Mouse (Mus musculus): ENCODE measurements at regions not wholly inside any gene's neighbourhood (a gene's known extent, or its start where the extent isn't known, plus 50 kb on each side); places are given as distances from the start of the nearest gene placed in this dataset.

DNA sequence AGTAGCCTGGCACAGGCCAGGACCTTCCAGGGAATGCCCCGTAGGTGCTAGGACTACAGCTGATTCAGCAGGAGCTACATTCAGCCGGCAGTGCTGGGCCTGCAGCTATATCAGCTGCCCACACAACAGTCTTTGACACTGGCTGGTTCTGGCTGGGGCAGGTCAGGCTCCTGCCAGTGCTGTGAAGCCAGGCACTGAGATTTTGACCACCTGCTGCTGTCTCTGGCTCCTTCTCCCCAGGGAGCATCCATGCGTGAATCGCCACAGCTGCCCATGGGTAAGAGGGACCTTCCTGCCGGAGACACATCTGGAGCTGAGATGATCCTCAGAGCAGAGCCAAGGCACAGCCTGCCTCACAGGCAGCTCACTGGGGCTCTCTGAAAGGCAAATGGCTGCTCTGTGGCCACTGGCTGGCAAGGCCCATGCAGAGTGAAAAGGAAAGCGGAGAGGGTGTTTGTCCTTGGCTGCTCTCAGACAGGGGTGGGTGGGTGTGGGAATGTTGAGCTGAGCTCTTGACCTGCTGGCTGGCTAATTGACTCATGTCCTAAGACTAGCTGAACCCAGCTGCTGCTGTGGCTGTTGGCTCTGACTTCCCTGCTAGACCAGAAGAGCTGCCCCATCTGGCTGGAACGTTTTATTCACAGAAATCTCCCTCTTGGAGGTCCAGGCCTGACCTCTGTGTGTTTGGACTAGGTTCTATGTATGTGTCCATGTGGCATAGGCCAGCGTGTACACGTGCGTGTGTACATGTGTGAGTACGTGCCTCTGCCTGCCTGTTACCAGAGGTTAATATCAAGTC, 187.4 kb upstream of the Igsf21 start:
- Histone ChIP-seq H3K9me3 (ENCODE audit: control insufficient read depth, low read length) (no peaks in the 10 kb centered on the region), H3K4me1 (replicated peaks; ENCODE audit: control insufficient read depth, insufficient read depth, low read length) (no peaks in the 10 kb centered on the region), H3K27me3 (replicated peaks; ENCODE audit: control insufficient read depth, insufficient read depth, low read length) (no peaks in the 10 kb centered on the region), H3K4me2 (ENCODE audit: low read length) (no peak overlapping the region), H3K36me3 (ENCODE audit: control insufficient read depth, insufficient read depth) (no peaks in the 10 kb centered on the region), H3K27ac (ENCODE audit: low read length) (no peak overlapping the region), H3K9ac (replicated peaks; ENCODE audit: low read depth, low read length) (no peak overlapping the region), H3K4me3 (replicated peaks; ENCODE audit: low read length) (no peak overlapping the region)
- ATAC-seq = no peak
- 73% methylated on average over 11 of the region's 11 CpGs for WGBS

DNA sequence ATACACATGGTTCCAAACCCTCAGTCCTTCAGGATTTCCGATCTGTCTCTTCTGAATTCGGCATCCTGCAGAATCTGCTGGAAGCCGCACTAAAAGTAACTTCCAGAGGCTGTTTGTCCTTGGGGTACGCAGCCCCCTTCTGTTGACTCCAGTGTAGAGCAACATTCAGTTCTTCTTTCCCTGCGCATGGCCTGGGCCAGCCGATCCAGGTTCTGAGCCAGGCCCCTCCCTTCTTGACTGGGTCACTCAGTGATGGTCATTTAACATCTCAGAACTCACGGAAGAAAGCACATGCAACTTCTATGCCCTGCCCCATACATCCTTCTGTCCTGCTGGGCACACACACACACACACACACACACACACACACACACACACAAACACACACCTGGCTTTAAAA, 185.5 kb upstream of the Igsf21 start:
- Histone ChIP-seq H3K4me2 (ENCODE audit: low read length) (no peak overlapping the region), H3K27ac (ENCODE audit: low read length) (no peak overlapping the region), H3K9ac (replicated peaks; ENCODE audit: low read depth, low read length) (no peak overlapping the region), H3K4me1 (replicated peaks; ENCODE audit: control insufficient read depth, insufficient read depth, low read length) (no peaks in the 10 kb centered on the region), H3K27me3 (replicated peaks; ENCODE audit: control insufficient read depth, insufficient read depth, low read length) (no peaks in the 10 kb centered on the region), H3K36me3 (ENCODE audit: control insufficient read depth, insufficient read depth) (no peaks in the 10 kb centered on the region), H3K9me3 (ENCODE audit: control insufficient read depth, low read length) (no peaks in the 10 kb centered on the region), H3K4me3 (replicated peaks; ENCODE audit: low read length) (no peak overlapping the region)
- 81% methylated on average over 7 of the region's 7 CpGs for WGBS
- ATAC-seq = no peak

- Histone ChIP-seq H3K9ac (replicated peaks; ENCODE audit: low read depth, low read length) (no peak overlapping the region), H3K4me1 (replicated peaks; ENCODE audit: control insufficient read depth, insufficient read depth, low read length) (no peaks in the 10 kb centered on the region), H3K27ac (ENCODE audit: low read length) (no peak overlapping the region), H3K4me3 (replicated peaks; ENCODE audit: low read length) (no peak overlapping the region), H3K9me3 (ENCODE audit: control insufficient read depth, low read length) (no peaks in the 10 kb centered on the region), H3K4me2 (ENCODE audit: low read length) (no peak overlapping the region), H3K27me3 (replicated peaks; ENCODE audit: control insufficient read depth, insufficient read depth, low read length) (no peaks in the 10 kb centered on the region), H3K36me3 (ENCODE audit: control insufficient read depth, insufficient read depth) (no peaks in the 10 kb centered on the region)
- 81% methylated on average over 3 of the region's 3 CpGs for WGBS
- no peak for ATAC-seq
Observed at GRCm38 (mm10) chr4:140427039-140427438, 180.5 kb upstream of the Igsf21 start.

GRCm38 (mm10) chr4:140423791-140424190, 177.2 kb upstream of the Igsf21 start:
- H3K9ac ChIP-seq (replicated peaks; ENCODE audit: low read depth, low read length) = no peak overlapping the region
- H3K4me2 ChIP-seq (ENCODE audit: low read length) = no peak overlapping the region
- no peaks in the 10 kb centered on the region for H3K36me3 ChIP-seq (ENCODE audit: control insufficient read depth, insufficient read depth)
- H3K27me3 ChIP-seq (replicated peaks; ENCODE audit: control insufficient read depth, insufficient read depth, low read length) = no peaks in the 10 kb centered on the region
- WGBS = 89% methylated on average over 10 of the region's 10 CpGs
- no peaks in the 10 kb centered on the region for H3K4me1 ChIP-seq (replicated peaks; ENCODE audit: control insufficient read depth, insufficient read depth, low read length)
- H3K9me3 ChIP-seq (ENCODE audit: control insufficient read depth, low read length) = no peaks in the 10 kb centered on the region
- no peak overlapping the region for H3K4me3 ChIP-seq (replicated peaks; ENCODE audit: low read length)
- ATAC-seq = no peak
- no peak overlapping the region for H3K27ac ChIP-seq (ENCODE audit: low read length)

GRCm38 (mm10) chr4:140421926-140422585, 175.5 kb upstream of the Igsf21 start:
- 60% methylated on average over 7 of the region's 7 CpGs for WGBS
- no peak overlapping the region for H3K9ac ChIP-seq (replicated peaks; ENCODE audit: low read depth, low read length)
- H3K4me1 ChIP-seq (replicated peaks; ENCODE audit: control insufficient read depth, insufficient read depth, low read length) = no peaks in the 10 kb centered on the region
- H3K9me3 ChIP-seq (ENCODE audit: control insufficient read depth, low read length) = no peaks in the 10 kb centered on the region
- H3K4me3 ChIP-seq (replicated peaks; ENCODE audit: low read length) = no peak overlapping the region
- H3K36me3 ChIP-seq (ENCODE audit: control insufficient read depth, insufficient read depth) = no peaks in the 10 kb centered on the region
- ATAC-seq = no peak
- H3K27me3 ChIP-seq (replicated peaks; ENCODE audit: control insufficient read depth, insufficient read depth, low read length) = no peaks in the 10 kb centered on the region
- no peak overlapping the region for H3K4me2 ChIP-seq (ENCODE audit: low read length)
- no peak overlapping the region for H3K27ac ChIP-seq (ENCODE audit: low read length)

GRCm38 (mm10) chr4:140419720-140420412, 173.3 kb upstream of the Igsf21 start:
- no peak overlapping the region for H3K27ac ChIP-seq (ENCODE audit: low read length)
- WGBS = 76% methylated on average over 15 of the region's 15 CpGs
- no peaks in the 10 kb centered on the region for H3K27me3 ChIP-seq (replicated peaks; ENCODE audit: control insufficient read depth, insufficient read depth, low read length)
- no peak overlapping the region for H3K4me3 ChIP-seq (replicated peaks; ENCODE audit: low read length)
- no peak overlapping the region for H3K9ac ChIP-seq (replicated peaks; ENCODE audit: low read depth, low read length)
- H3K36me3 ChIP-seq (ENCODE audit: control insufficient read depth, insufficient read depth) = no peaks in the 10 kb centered on the region
- no peaks in the 10 kb centered on the region for H3K9me3 ChIP-seq (ENCODE audit: control insufficient read depth, low read length)
- no peaks in the 10 kb centered on the region for H3K4me1 ChIP-seq (replicated peaks; ENCODE audit: control insufficient read depth, insufficient read depth, low read length)
- H3K4me2 ChIP-seq (ENCODE audit: low read length) = no peak overlapping the region
- ATAC-seq = no peak

DNA sequence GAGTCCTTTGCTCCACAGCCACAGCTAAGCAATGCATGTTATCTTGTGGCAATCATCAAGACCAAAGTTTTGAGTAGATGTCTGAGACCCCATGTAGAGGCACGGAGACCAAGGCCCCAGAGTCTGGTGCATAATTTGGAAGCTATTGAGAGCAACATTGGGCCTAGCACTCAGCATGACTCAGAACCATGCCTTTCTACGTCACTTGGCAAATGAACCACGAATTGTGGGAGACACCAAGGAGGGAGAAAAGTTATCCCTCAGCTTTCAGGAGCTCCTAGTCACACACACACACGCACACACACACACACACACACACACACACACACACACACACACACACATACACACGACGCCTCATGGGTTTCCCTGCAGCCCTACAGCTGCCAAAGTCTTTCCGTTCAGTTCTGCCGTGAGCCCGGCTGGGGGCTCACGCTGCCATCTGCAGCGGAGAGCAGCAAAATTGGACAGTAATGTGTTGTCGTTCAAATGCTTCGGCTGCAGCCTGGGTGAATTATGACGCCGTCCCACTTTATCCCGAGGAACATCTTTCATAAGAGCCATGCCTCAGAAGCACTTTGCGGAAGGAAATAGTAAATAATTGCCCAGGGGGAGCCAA, 165.8 kb upstream of the Igsf21 start:
- H3K27ac ChIP-seq (ENCODE audit: low read length) = no peak overlapping the region; the same call in 1 of the 2 replicates
- H3K4me1 ChIP-seq (replicated peaks; ENCODE audit: control insufficient read depth, insufficient read depth, low read length) = peaks cover 5% of the 10 kb centered on the region; the same call in 1 of the 2 replicates
- peak; percentile 49; the same call in 1 of the 2 replicates for ATAC-seq
- H3K9ac ChIP-seq (replicated peaks; ENCODE audit: low read depth, low read length) = no peak overlapping the region
- H3K4me3 ChIP-seq (replicated peaks; ENCODE audit: low read length) = no peak overlapping the region
- no peaks in the 10 kb centered on the region for H3K27me3 ChIP-seq (replicated peaks; ENCODE audit: control insufficient read depth, insufficient read depth, low read length)
- WGBS = 39% methylated on average over 16 of the region's 17 CpGs
- H3K9me3 ChIP-seq (ENCODE audit: control insufficient read depth, low read length) = no peaks in the 10 kb centered on the region
- H3K4me2 ChIP-seq (ENCODE audit: low read length) = 0 out of 2 replicates have a peak overlapping the region, but pooled peaks have one; percentile 17
- no peaks in the 10 kb centered on the region for H3K36me3 ChIP-seq (ENCODE audit: control insufficient read depth, insufficient read depth)

DNA sequence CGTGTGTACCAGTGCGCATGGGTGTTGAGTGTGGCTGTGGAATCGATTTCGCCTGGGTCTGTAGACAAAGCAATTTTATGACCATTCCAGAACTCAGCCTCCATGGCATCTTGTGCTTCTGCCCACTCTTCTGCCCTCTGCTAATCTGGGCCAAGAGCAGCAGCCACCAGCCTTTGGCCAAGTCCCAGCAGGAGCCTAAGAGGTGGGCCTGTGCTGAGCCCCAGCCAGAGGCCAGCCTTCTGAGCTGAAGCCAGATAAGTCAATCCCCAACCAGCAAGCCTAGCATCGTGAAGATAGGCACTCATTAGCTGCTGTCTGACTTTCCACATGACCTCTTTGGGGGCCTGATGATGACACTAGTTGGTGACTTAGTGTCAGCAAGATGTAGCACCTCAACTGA, 161.9 kb upstream of the Igsf21 start:
- ATAC-seq = no peak
- Histone ChIP-seq H3K4me1 (replicated peaks; ENCODE audit: control insufficient read depth, insufficient read depth, low read length) (peaks cover 13% of the 10 kb centered on the region), H3K4me2 (ENCODE audit: low read length) (no peak overlapping the region), H3K9me3 (ENCODE audit: control insufficient read depth, low read length) (no peaks in the 10 kb centered on the region), H3K27me3 (replicated peaks; ENCODE audit: control insufficient read depth, insufficient read depth, low read length) (no peaks in the 10 kb centered on the region), H3K36me3 (ENCODE audit: control insufficient read depth, insufficient read depth) (no peaks in the 10 kb centered on the region), H3K9ac (replicated peaks; ENCODE audit: low read depth, low read length) (no peak overlapping the region), H3K4me3 (replicated peaks; ENCODE audit: low read length) (no peak overlapping the region), H3K27ac (ENCODE audit: low read length) (no peak overlapping the region)
- 89% methylated on average over 5 of the region's 5 CpGs for WGBS

GRCm38 (mm10) chr4:140406913-140407312, 160.3 kb upstream of the Igsf21 start:
- no peaks in the 10 kb centered on the region for H3K27me3 ChIP-seq (replicated peaks; ENCODE audit: control insufficient read depth, insufficient read depth, low read length)
- peaks cover 17% of the 10 kb centered on the region for H3K4me1 ChIP-seq (replicated peaks; ENCODE audit: control insufficient read depth, insufficient read depth, low read length)
- no peak overlapping the region for H3K4me3 ChIP-seq (replicated peaks; ENCODE audit: low read length)
- H3K9me3 ChIP-seq (ENCODE audit: control insufficient read depth, low read length) = no peaks in the 10 kb centered on the region
- no peak overlapping the region for H3K27ac ChIP-seq (ENCODE audit: low read length)
- no peak overlapping the region for H3K9ac ChIP-seq (replicated peaks; ENCODE audit: low read depth, low read length)
- WGBS = 83% methylated on average over 4 of the region's 4 CpGs
- no peak for ATAC-seq
- no peaks in the 10 kb centered on the region for H3K36me3 ChIP-seq (ENCODE audit: control insufficient read depth, insufficient read depth)
- H3K4me2 ChIP-seq (ENCODE audit: low read length) = no peak overlapping the region
